Mouse (Mus musculus) liver, postnatal 0 days (tissue): ENCODE measurements around the gene Ssh2.

Experiments
- CTCF ChIP-seq: sonication (generic); IDR thresholded peaks from 2 replicates; pipeline ENCODE4 v1.5.1; 2016; ENCODE audit warnings: antibody characterized with exemption, low read depth
- EP300 ChIP-seq: IDR thresholded peaks from 2 replicates; pipeline ENCODE4 v1.6.1; 2016; ENCODE audit warnings: antibody characterized with exemption, low read depth, mild to moderate bottlenecking

GRCm38 (mm10) chr11:77384151-77384550 lies 168.1 kb downstream of the Ssh2 start:
- TF ChIP-seq CTCF (no peak), EP300 (no peak)
